Mouse (Mus musculus) testis, adult 2 months (tissue): ENCODE data around the gene St3gal3. TPM values are rescaled to one million over a fixed set of nuclear protein-coding genes. Genes with fewer than 3 reads are reported as not detected.

Source experiments
- H3K27ac ChIP-seq: fragments of 200-500 bp; 2 replicates; pipeline ENCODE4 v1.5.1; 2012; ENCODE audit warnings: low read depth, low read length; ENCODE audit not compliant: control insufficient read depth, insufficient read depth
- H3K27me3 ChIP-seq: fragments of 200-500 bp; 2 replicates; pipeline ENCODE4 v1.6.1; 2012; ENCODE audit warnings: mild to moderate bottlenecking, low read length, moderate library complexity; ENCODE audit not compliant: control insufficient read depth, insufficient read depth
- H3K36me3 ChIP-seq: fragments of 200-500 bp; 2 replicates; pipeline ENCODE4 v1.6.1; 2012; ENCODE audit warnings: mild to moderate bottlenecking, low read length; ENCODE audit not compliant: control insufficient read depth, insufficient read depth
- H3K4me1 ChIP-seq: fragments of 200-500 bp; 2 replicates; pipeline ENCODE4 v1.6.1; 2012; ENCODE audit warnings: low read length; ENCODE audit not compliant: control insufficient read depth, insufficient read depth
- H3K4me3 ChIP-seq: fragments of 200-500 bp; 2 replicates; pipeline ENCODE4 v1.5.1; 2012; ENCODE audit warnings: low read depth, mild to moderate bottlenecking, low read length, moderate library complexity, mixed read lengths; ENCODE audit not compliant: control insufficient read depth
- CTCF ChIP-seq: fragments of 200-500 bp; IDR thresholded peaks from 2 replicates; pipeline ENCODE4 v1.5.1; 2012; ENCODE audit warnings: low read depth, mild to moderate bottlenecking, inconsistent platforms, low read length, moderate library complexity; ENCODE audit not compliant: control insufficient read depth, insufficient read depth, insufficient replicate concordance
- POLR2A ChIP-seq: fragments of 200-500 bp; IDR thresholded peaks from 2 replicates; pipeline ENCODE4 v1.6.1; 2012; ENCODE audit warnings: low read depth, mild to moderate bottlenecking, inconsistent platforms, low read length, moderate library complexity; ENCODE audit not compliant: control insufficient read depth
- polyA plus RNA-seq: library from polyadenylated mRNA; depleted of rRNA; stranded (reverse); fragments of >200 nt; gene quantifications from 2 replicates; pipeline ENCODE4 v1.2.3, GENCODE M21; 2012

St3gal3 gene
- polyA plus RNA-seq, 1 experiment = 3.4 TPM

DNA sequence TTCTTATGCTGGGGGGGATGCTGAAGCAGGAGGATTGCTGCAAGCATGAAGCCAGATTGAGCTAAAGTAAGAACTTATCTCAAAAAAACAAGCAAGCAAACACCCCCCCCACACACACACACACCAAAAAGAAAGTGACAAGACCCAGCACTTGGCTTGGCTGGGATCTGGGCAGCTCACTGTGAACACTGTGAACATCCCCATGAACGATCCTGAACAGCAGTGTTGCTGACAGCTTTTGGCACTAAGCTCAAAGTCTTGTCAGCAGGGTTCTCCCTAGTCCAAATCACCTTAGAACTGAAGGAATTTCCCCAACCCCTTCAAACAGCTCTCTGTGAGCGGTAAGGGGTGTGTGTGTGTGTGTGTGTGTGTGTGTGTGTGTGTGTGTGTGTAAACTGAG, 211.3 kb downstream of the St3gal3 start:
- H3K4me1 ChIP-seq = peaks cover 15% of the 10 kb centered on the region
- H3K27me3 ChIP-seq = no peaks in the 10 kb centered on the region
- no peak overlapping the region for H3K27ac ChIP-seq
- TF ChIP-seq POLR2A = no peak
- no peak for TF ChIP-seq CTCF
- H3K36me3 ChIP-seq = no peaks in the 10 kb centered on the region
- H3K4me3 ChIP-seq = no peak overlapping the region

DNA sequence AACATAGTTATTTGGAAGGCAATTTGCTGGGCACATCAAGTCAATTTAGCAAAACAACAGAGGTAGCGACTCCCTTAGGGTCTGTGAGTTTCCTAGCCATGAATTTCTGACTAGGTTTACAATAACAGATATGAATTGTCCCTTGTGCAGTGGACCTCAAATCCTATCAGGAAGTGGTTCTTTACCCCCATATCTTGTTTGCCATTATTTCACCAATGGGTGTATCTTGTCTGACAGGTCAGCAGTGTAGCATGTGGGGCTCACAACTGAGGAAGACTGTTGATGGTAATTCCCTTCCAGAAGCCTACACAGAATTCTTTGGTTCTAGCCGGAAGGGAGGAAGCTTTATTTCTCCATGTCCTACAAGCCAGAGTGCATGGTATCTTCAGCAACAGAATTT, 213.4 kb downstream of the St3gal3 start:
- H3K27me3 ChIP-seq = no peaks in the 10 kb centered on the region
- no peak overlapping the region for H3K27ac ChIP-seq
- peaks cover 2% of the 10 kb centered on the region for H3K4me1 ChIP-seq
- no peak overlapping the region for H3K4me3 ChIP-seq
- TF ChIP-seq POLR2A (no peak), CTCF (no peak)
- H3K36me3 ChIP-seq = no peaks in the 10 kb centered on the region

DNA sequence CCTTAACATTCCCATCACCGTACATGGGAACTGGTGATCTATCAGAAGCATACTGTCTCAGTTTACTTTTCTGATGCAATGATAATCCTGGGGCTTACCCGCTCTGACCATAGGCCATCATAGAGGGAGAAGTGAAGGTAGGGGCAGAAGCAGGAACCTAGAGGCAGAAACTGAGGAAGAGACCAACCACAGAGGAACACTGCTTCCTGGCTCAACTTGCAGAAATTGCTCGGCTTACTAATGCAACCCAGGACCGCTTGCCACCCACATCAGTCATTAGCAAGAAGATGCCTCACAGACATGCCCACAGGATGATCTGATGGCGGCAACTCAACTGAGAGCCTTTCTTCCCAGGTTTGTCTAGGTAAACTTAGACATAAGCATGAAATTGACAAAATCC, 216.0 kb downstream of the St3gal3 start:
- Histone ChIP-seq H3K27me3 (no peaks in the 10 kb centered on the region), H3K4me1 (peaks cover 9% of the 10 kb centered on the region), H3K36me3 (no peaks in the 10 kb centered on the region), H3K4me3 (no peak overlapping the region), H3K27ac (no peak overlapping the region)
- TF ChIP-seq POLR2A = no peak
- TF ChIP-seq CTCF = no peak

DNA sequence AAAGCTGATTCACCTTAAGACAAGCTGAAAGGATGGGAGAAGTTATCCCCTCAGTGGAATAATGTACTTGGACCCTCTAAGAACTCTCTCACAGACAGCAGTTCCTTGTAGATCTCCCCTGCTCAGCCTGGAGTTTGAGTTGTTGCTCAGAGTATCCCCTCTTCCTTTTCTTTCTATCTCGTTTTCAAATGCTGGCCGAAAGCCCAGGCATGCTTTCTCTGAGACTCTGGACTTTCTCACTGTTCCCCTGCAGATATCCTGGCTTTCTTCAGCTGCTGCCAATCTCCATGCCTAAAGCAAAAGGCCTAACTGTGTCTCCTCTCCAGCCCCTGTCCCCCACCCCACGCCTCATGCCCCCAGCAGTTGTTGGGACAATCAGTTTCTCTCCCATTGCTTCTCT, 216.5 kb downstream of the St3gal3 start:
- Histone ChIP-seq H3K36me3 (no peaks in the 10 kb centered on the region), H3K4me1 (peaks cover 9% of the 10 kb centered on the region), H3K27me3 (no peaks in the 10 kb centered on the region), H3K27ac (no peak overlapping the region), H3K4me3 (no peak overlapping the region)
- TF ChIP-seq POLR2A (no peak), CTCF (no peak)

DNA sequence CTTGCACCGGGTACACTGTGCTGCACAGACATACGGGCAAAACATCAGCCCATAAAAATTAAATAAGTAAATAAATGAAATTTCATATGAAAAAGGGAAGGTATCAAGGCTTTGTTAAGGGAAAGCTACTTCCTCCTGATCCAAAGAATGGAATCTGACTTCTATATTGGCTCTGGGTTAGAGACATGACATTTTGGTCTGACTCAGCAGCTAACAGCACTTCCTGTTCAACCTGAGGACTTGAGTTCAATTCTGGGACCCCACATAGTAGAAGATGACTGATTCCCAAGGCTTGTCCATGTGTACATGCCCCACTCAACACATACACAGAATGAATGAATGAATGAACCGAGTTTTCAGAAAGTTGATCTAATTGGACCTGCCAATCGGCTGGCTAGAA, 216.9 kb downstream of the St3gal3 start:
- H3K36me3 ChIP-seq = no peaks in the 10 kb centered on the region
- H3K27me3 ChIP-seq = no peaks in the 10 kb centered on the region
- H3K4me3 ChIP-seq = no peak overlapping the region
- peaks cover 9% of the 10 kb centered on the region for H3K4me1 ChIP-seq
- TF ChIP-seq CTCF (no peak), POLR2A (no peak)
- H3K27ac ChIP-seq = no peak overlapping the region

DNA sequence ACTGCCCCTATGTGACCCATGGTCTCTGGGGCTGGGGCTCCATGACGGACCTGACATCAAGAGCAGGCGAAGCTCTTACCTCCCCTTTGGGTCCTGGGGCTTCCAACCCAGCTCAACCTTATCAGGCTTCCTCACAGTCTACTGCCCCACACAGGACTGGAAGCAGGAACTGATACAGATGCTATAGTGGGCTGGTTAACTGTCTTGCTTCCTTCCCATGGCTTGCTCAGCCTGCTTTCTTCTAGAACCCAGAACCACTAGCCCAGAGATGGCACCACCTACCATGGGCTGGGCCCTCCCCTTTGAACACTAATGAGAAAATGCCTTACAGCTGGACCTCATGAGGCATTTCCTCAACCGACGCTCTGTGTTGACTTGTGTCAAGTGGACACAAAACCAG, 217.3 kb downstream of the St3gal3 start:
- H3K36me3 ChIP-seq = no peaks in the 10 kb centered on the region
- TF ChIP-seq POLR2A (no peak), CTCF (no peak)
- H3K27ac ChIP-seq = no peak overlapping the region
- H3K4me3 ChIP-seq = no peak overlapping the region
- H3K4me1 ChIP-seq = peaks cover 9% of the 10 kb centered on the region
- H3K27me3 ChIP-seq = no peaks in the 10 kb centered on the region

DNA sequence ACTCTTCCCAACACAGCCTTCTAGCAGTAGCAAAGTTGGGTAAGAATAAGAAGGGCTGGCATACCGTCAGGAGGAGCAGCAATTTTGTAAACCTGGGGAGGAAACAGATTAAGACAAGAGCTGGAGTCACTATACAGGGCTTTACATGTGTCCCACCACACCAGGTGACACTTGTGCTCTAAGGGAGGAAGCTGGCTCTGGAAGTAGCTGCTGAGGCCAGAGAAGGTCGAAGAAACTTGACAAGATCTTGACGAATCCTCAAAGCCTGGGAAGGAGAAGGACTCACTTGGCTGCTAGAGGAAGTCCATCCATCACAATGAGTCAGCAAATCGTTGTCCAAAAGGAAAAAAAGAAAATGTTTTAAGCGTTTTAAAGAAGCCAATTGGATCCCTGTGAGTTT, 218.3 kb downstream of the St3gal3 start:
- no peak overlapping the region for H3K4me3 ChIP-seq
- no peaks in the 10 kb centered on the region for H3K36me3 ChIP-seq
- H3K4me1 ChIP-seq = peaks cover 9% of the 10 kb centered on the region
- TF ChIP-seq CTCF = no peak
- no peak overlapping the region for H3K27ac ChIP-seq
- H3K27me3 ChIP-seq = no peaks in the 10 kb centered on the region

DNA sequence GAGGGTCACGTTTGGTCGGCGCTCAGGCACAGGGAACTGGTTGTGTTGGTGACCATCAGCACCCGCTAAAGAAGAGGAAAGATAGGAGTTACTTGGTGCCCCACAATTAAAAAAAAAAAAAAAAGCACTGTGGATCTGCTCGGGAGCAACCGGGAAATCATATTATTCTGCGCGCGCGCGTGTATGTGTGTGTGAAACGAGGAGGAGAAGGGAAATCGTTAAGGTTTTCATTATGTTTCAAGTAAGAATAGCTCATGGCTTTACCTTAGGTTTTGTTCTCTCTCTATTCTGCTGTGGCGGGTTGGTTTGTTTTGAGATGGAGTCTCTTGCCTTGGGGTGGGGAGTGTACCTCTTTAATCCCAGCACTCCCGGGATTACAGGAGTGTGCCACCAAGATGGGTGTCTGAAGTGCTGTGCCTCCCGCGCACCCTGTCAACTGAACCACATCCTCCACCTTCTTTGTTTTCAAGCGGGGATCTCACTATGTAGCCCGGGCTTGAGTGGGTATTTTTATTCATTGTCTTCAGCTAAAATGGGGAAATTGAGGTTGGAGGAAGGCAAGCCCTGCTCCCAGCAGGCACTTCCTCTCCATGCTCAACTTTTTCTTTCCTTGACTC, 219.1 kb downstream of the St3gal3 start:
- no peaks in the 10 kb centered on the region; the same call in 1 of the 2 replicates for H3K36me3 ChIP-seq
- TF ChIP-seq POLR2A (no peak), CTCF (no peak)

More for the DNA sequence above, 219.1 kb downstream of the St3gal3 start:
- H3K4me1 ChIP-seq = peaks cover 9% of the 10 kb centered on the region
- H3K27ac ChIP-seq = peak overlapping the region; percentile 15; the same call in 1 of the 2 replicates
- no peaks in the 10 kb centered on the region for H3K27me3 ChIP-seq
- peak overlapping the region; percentile 98 for H3K4me3 ChIP-seq
